Mouse (Mus musculus): ENCODE results near the gene Smim11. TPM values are rescaled to one million over a fixed set of nuclear protein-coding genes. Genes with fewer than 3 reads are reported as not detected.

The Smim11 gene
- total RNA-seq (2021) = 10 to 100 TPM; 20.2 to 20.6 TPM
- long read RNA-seq, experiment 1, transcript Smim11-201 (4 exons, 517 nt) = major isoform, 20 of 24 reads
- long read RNA-seq, experiment 1, partial matches to known transcripts = 0 of 24 reads
- long read RNA-seq, experiment 1, other reads (novel, unspliced or antisense) = 3 of 24 reads
- long read RNA-seq, experiment 2, transcript Smim11-201 (4 exons, 517 nt) = major isoform, 17 of 21 reads
- long read RNA-seq, experiment 2, partial matches to known transcripts = 1 of 21 reads
- long read RNA-seq, experiment 2, other reads (novel, unspliced or antisense) = 3 of 21 reads

- peak; percentile 96 to 97 for DNase-seq (ENCODE audit: low spot score in 2 of 2)
Measured at GRCm38 (mm10) chr16:92300649-92301411, at the start of gene Smim11. Gene Smim11 (plus strand): TSS chr16:92301286.

GRCm38 (mm10) chr16:92254316-92254715 is 46.8 kb upstream of the Smim11 start:
- no peak for DNase-seq (ENCODE audit: low spot score in 2 of 2)

- no peak for DNase-seq (ENCODE audit: low spot score in 2 of 2)
Measured at GRCm38 (mm10) chr16:92267861-92268260, 33.2 kb upstream of the Smim11 start.

GRCm38 (mm10) chr16:92274516-92274915 is 26.6 kb upstream of the Smim11 start:
- no peak for DNase-seq (ENCODE audit: low spot score in 2 of 2)

GRCm38 (mm10) chr16:92275526-92275925 is 25.6 kb upstream of the Smim11 start:
- no peak for DNase-seq (ENCODE audit: low spot score in 2 of 2)

GRCm38 (mm10) chr16:92282671-92283070 is 18.4 kb upstream of the Smim11 start:
- DNase-seq (ENCODE audit: low spot score in 2 of 2) = no peak

- no peak for DNase-seq (ENCODE audit: low spot score in 2 of 2)
Measured at GRCm38 (mm10) chr16:92285068-92285467, 16.0 kb upstream of the Smim11 start.

GRCm38 (mm10) chr16:92286609-92287008 is 14.5 kb upstream of the Smim11 start:
- peak; percentile 87 to 94 for DNase-seq (ENCODE audit: low spot score in 2 of 2)

GRCm38 (mm10) chr16:92288778-92289177 is 12.3 kb upstream of the Smim11 start:
- no peak for DNase-seq (ENCODE audit: low spot score in 2 of 2)

GRCm38 (mm10) chr16:92290045-92290444 is 11.0 kb upstream of the Smim11 start:
- DNase-seq (ENCODE audit: low spot score in 2 of 2) = no peak

GRCm38 (mm10) chr16:92292101-92292500 is 9.0 kb upstream of the Smim11 start, which contains the start of gene Kcne2:
Gene Kcne2 (plus strand): TSS chr16:92292389.
- DNase-seq (ENCODE audit: low spot score in 2 of 2) = no peak

- DNase-seq (ENCODE audit: low spot score in 2 of 2) = no peak
Measured at GRCm38 (mm10) chr16:92294267-92294970, 6.7 kb upstream of the Smim11 start.

GRCm38 (mm10) chr16:92295328-92295727 is 5.8 kb upstream of the Smim11 start:
- no peak for DNase-seq (ENCODE audit: low spot score in 2 of 2)

- DNase-seq (ENCODE audit: low spot score in 2 of 2) = peak in 1 of 2 experiments; percentile 15
Measured at GRCm38 (mm10) chr16:92301412-92301806, 323 bp downstream of the Smim11 start.

GRCm38 (mm10) chr16:92301989-92302388 is 903 bp downstream of the Smim11 start:
- DNase-seq (ENCODE audit: low spot score in 2 of 2) = no peak

GRCm38 (mm10) chr16:92302506-92302905 is 1.4 kb downstream of the Smim11 start:
- DNase-seq (ENCODE audit: low spot score in 2 of 2) = no peak

- no peak for DNase-seq (ENCODE audit: low spot score in 2 of 2)
Measured at GRCm38 (mm10) chr16:92305519-92305918, 4.4 kb downstream of the Smim11 start.

- DNase-seq (ENCODE audit: low spot score in 2 of 2) = no peak
Measured at GRCm38 (mm10) chr16:92307947-92308346, 6.9 kb downstream of the Smim11 start.

- DNase-seq (ENCODE audit: low spot score in 2 of 2) = no peak
Measured at GRCm38 (mm10) chr16:92309126-92309525, 8.0 kb downstream of the Smim11 start.

GRCm38 (mm10) chr16:92313953-92314741 is 13.1 kb downstream of the Smim11 start:
- DNase-seq (ENCODE audit: low spot score in 2 of 2) = peak; percentile 42
